Mouse (Mus musculus) heart, adult 11 months (tissue): ENCODE data around the gene Slc5a10.

Source experiments
- DNase-seq: peaks from one replicate; pipeline ENCODE4 v3.0.0; 2022

Gene Slc5a10

DNA sequence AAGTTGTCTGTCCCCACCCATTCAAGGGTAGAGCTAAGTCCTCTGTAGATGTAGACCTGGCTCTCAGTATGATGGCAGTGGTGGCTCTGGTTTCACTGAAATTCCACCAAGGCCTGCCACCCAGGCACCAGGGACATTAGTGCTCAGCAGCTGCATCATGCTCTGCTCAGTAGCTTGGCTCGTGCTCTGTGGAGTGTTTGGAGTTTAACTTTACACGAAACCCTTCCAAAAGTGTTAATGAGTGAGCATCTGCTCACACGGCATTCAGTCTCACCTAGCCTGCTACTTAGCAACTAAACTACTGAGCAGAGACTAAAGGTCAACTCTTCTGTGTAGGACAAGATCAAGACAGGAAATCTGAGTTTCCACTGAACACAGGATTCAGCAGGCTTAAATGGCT, at the start of gene Slc5a10:
Slc5a10 (minus strand) TSS at position 191 of the 400 bp plus-strand sequence.
- DNase-seq: no peak

DNA sequence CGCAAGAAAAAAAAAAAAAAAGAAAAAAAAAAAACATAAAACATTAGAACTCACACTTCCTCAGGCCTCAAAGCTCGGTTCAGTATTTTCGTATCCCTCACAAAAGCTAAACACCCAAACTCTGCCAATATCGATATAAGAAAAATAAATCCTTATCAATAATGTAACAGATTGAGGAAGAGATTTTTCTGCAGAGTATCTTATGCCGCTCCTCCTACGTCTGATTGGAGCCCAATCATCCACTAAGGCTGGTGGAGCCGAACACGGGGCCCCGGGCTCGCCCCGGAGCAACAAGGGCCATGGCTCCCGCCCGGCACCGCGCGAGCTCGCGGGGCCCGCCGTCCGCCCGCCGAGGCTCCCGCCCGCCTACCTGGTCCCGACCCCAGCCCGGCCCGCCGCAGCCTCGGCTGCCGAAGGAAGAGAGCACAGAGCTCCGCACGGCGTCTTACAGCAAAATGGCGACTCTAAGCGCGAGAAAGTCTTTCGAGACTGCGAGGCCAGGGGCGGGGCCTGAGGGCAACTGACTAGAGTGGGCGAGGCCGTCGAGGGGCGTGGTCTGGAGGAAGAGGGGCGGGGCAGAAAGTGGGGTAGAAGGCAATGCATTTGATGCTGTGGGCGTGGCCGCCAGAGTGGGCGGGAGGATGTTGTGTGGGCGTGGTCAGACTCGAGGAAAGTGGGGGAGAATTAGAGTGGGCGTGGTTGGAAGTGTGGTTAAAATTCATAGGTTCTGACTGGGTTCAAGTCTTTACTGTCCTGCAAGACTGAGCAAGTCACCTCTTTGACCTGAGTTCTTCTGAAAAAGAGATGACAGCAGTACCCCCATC, 41.2 kb upstream of the Slc5a10 start, which contains the start of gene Prpsap2:
Prpsap2 (minus strand) TSS at position 505 of the 824 bp plus-strand sequence.
- peak; percentile 100 for DNase-seq

DNA sequence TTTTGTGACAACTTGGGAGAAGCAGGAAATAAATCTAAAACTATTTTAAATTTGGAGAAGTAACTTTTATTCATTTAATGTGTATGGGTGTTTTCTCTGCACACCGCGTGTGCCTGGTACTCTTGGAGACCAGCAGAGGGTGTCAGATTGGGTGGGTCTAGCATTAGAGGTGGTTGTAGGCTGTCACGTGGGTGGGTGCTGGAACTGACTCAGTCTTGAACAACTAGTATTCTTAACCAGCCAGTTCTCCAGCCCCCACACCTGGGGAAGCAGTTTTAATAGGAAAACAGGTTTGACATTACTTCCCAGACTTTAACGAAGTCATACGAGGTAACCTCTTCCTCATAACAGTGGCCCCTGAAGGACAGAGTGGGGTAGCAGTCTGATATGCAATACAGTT, 39.9 kb upstream of the Slc5a10 start:
- DNase-seq: peak; percentile 93

DNA sequence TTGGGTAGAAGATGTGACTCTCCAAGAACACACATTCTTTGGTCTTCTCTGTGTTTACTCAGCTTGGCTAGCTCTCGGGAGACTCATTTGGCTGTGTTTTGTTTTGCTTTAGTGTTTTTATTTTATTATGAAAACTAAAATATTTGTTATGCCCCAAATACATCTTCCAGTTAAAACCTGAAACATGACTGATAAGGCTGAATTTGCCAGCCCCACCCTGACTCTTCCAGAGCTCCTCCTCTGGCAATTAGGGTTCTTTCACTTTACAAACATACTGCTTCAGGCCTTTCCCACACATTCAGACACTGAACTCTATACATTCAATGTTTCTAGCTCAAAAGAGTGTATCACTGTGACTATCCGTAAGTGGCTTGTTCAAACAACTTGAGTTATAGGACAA, 36.5 kb upstream of the Slc5a10 start:
- peak; percentile 9 for DNase-seq

DNA sequence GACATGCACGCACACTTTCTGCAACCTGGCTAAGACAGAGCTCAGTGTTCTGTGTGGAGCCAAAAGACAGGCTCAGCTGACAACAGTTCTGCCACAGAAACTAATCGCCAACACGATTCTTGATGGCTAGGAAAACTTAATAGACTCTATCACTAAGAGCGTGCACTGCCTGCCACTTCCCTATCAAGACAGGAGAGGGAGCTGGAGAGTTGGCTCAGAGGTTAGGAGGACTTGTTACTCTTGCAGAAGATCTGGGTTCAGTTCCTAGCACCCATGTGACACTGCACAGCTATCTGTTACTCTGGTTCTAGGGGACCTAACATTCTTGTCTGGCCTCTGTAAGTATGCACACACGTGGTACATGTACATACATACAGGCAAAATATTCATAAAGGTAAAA, 31.0 kb upstream of the Slc5a10 start:
- DNase-seq: no peak

DNA sequence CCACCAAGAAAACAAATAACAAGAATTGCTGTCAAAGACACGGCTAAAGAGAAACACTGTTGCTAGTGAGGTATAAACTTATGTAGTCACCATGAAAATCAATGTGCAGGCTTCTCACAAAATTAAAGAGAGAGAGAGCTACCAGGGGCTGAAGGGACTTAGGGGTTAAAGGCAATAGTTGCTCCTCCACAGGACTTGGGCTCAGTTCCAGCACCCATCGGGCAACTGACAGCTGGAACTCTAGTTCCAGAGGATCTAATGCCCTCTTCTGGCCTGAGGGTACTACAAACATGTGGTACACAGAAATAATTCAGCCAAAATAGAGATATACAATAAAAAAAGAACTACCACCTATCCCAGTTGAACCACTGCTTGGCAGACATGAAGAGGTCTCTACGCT, 26.5 kb upstream of the Slc5a10 start:
- no peak for DNase-seq

DNA sequence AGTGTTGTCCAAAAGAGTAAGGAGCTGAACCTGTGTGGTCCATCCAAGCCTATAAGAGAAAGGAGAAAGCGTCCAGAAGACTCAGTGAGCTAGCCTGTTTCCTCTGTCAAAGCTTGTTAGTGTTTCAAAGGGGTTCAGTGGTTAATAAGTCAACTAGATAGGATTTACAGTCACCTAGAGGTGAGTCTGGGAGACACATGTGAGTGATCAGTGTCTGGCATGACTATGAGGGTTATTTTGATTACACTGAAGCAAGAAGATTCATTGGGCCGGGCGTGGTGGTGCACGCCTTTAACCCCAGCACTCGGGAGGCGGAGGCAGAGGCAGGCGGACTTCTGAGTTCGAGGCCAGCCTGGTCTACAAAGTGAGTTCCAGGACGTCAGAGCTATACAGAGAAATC, 25.2 kb upstream of the Slc5a10 start:
- DNase-seq: no peak

DNA sequence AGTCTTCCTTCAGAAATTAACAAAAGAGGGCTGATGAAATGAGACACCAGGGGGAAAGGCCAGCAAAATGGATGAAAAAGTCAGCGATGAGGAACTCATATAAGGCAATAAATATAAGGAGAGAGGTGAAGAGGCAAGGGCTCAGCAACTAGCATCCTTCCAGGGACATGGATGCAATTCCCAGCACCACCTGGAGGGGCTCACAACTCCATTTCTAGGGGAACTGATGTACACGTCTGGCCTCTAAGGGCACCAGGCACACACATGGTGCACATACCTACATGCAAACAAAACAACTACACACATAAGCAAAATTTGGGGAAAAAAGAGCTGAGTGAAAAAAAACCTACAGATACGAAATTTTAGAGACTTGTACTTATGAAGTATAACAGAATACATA, 23.8 kb upstream of the Slc5a10 start:
- DNase-seq: no peak

DNA sequence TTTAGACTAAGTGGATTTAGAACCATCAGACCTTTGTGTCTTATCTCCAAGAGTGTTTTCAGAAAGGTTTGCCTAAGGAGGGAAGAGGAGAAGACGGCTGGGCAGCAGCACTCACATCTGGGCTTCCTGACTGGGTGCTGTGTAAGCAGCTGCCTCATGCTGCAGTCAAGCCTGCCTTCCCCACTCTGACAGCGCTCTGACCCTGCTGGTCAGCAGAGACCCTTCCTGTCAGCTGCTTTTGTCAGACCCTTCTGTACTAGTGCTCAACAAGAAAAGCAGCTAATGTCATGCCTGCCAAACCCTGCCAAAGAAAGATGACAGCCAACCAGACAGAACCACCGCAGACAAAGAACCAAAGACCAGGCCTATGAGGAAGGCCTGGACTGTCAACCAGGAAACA, 23.1 kb upstream of the Slc5a10 start:
- peak; percentile 92 for DNase-seq

DNA sequence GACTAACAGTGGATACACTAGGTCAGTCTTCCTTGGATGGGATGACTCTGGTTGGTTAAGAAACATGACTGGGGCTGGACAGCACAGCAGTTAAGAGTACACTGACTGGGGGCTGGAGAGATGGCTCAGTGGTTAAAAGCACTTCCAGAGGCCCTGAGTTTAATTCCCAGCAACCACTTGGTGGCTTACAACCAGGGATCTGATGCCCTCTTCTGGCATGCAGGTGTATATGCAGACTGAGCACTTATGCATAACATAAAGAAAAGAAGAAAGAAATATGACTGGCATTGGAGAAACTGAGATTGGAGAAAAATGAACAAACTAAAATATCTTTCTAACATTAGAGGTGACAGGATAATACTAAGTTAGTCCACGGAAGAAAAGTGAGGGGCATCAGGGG, 19.9 kb upstream of the Slc5a10 start:
- no peak for DNase-seq

DNA sequence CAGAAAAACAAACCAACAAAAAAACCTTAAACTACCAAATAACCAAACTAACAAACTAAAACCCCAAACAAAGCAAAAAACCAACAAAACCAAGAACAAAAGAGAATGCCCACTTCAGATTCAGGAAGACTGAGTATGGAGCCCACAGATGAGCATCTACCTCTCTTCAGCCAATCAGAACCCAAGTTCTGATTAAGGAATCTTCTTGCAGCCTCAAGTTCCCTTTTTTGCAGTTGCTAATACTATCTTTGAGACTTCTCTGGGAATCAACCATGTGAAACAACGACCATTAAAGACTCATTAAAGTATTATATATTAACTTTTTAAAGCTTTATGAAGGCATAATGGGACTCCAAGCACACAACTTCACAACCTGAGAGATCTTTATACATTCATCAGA, 16.7 kb upstream of the Slc5a10 start:
- no peak for DNase-seq

DNA sequence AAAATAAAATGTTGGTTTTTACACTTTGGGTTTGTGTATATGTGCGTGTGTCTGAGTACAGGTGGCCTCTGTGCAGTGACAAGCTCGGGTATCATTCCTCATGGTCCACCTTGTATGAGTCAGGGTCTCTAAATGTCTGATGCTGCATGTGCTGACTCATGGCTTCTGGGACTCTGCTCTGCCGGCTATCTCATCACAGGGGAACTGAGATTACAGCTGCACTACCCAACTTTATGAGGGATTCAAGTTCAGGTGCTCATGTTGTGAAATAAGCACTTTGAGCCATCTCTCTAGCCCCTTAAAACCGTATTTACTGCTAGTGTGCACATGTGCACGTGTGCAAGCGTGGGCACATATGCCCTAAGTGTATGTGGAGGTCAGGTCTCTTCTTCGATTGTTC, 12.0 kb upstream of the Slc5a10 start:
- no peak for DNase-seq

DNA sequence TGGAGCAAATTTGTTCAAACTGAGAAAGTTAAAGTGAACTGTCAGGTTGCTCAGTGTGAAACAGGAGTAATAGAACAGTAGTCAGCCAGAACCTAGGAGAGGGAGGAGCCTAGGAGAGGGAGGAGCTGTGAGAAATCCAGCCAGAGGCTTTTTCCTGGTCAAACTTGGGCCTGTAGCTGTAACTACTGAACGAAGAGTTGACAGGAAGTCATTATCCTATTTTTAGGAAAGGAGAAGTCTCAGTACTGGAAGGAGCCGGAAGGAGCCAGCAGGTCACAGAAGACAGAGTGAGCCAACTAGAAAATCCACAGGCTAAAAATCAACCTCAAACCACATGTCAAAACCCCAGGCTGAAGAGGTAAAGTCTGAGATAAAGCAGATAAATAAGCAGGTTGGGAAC, 7.4 kb upstream of the Slc5a10 start:
- peak; percentile 95 for DNase-seq

DNA sequence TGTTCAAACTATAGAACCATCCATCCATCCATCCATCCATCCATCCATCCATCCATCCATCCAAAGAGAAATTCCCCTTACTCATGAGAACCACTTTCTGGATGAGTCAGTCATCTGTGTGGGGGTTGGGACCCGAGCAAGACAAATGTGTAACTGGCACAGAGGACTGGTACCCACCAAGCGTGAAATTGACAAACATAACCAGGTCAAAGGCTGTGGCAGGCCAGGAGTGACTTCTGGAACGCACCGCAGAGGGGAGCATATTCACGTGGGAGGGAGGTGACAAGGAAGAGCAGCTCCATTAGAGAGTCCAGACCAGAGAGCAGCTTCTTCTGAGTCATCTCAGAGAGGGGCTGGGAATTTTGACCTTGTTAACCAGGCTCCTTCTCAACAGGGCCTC, 1.5 kb upstream of the Slc5a10 start:
- peak; percentile 63 for DNase-seq

DNA sequence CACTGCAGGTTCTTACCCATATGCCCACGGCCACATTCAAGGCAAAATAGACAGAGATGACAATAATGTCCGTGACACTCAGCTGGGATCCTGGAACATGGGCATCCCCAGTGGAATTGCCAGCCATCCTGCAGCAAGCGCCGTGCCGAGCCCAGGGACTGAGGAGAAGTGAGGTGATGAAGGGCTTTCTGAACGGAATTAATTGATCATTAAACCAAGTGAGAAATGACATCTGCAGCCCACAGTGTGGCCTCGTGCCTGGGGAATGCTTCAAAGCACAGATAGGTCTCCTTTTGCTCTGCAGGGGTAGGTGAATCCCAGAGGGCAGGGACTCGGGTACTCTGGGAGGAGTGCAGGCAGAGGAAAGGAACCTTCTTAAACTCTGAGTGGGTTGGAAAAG, 800 bp downstream of the Slc5a10 start:
- peak; percentile 88 for DNase-seq

DNA sequence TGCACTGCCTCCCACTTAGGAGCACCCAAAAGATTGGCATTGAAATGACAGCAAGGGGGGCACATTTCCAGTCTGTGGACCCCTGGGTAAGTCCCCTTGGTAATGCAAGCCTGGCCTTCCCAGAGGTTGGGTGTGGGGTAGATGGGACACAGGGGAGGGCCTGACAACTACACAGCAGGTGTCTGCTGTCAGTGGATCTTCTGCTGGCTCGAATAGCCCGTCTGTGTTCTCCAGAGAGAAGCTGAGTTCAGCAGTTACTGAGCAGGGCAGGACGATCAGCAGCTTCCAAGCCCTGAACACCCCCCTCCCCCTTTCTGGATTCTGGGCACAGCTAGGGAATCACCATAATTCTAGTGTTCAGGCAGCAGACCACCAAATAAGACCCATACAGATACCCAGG, 1.2 kb downstream of the Slc5a10 start:
- peak; percentile 80 for DNase-seq

DNA sequence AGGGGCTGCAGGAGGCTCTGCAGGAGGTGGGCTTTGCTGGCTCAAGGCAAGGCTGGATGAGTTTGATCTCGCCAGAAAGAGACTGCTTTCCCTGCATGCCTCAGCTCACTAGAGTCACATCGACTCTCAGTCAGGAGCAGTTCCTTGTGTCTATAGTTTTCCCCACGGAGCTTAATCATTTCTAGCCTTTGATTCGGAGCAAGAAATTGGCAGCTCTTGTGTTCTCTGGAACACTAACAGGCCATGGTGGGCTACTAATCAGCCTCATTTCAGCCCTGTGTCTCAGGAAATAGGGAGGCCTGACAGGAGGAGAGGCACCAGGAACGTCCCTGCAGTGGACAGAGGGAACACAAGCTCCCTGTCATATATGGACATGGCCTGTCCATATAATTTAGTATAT, 2.6 kb downstream of the Slc5a10 start:
- DNase-seq: no peak

DNA sequence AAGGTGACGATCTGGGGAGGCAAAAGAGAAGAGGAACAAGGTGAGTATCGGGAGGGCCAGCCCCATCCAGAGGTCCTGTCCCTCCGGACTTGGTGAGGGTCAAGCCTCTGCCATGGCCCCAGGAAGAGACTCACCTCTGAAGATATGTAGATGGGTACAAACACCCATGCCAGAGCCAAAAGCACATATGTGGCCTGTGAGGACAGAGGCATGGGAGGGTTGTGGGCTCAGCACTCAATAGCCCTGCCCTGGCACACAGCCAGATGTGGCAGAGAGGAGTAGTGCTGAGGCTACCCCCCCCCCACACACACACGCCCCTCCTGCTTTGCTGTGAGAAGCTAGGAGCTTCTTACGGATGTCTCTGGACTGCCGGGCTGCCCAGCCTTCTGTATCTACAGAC, 5.5 kb downstream of the Slc5a10 start:
- no peak for DNase-seq

DNA sequence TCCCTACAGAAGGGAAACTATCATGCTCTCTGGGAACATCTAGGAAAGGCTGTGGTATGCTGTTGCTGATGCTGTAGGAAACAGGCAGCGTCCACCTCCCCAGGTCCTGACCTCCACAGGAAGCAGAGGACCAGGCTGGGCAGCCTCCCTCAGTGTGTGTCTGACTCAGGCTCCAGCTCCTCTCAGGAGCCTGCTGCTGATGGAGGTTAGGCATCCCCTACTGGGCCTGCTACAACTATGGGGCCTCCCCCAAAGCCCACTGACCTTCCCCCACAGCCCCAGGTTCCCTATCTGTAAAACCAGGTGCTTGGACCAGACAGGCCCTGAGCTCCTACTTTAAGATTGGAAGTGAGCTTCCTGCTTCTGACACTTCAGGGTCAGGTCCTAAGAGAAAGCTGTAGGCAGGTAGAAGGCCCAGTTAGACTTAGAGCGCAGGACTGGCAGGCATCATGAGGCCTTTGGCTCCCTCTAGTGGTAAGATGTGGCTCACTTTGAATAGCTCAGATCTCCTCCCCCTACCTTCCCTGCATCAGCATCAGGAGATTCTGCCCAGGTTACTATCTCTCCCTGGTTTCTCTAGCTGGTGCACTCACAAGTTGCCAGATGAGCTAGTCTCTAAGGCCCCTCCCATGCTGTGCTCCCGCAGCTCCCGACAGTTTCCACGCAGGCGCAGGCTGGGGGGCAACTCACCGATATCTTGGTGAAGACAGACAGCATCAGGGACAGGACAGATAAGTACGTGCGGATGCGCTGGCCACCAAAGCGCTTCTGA, 6.1 kb downstream of the Slc5a10 start:
- DNase-seq: peak; percentile 97

DNA sequence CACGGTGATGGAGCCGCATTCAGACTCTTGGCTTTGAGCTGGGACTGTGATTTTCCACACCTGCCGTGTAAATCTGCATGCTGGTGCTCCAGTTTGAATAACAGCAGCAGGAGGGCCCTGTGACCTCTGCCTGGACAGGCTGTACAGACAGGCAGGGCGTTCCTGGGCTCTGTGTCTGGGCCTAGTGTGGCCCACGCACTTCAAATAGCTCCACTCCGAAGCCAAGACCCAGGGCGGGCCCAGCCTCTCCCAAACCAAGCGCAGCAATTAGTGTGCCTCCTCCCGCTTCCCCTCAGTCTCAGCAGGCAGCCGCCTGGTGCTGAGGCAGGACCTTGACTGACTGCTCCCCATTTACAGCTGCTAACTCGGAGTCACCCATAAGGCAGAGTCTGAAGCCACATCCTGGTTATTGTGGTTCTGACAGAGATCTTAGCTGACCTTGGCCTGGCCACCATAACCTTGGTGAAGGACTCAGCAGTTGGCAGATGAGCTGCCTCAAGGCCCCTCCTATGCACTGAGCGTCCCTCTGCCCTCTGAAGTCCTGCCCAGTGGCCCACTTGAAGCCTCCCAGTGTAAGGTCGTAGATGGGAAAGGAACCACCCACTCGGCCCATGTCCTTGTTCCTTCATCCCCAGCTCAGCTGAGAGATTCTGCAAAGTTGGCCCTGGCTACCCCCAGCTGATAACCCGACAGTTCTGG, 7.3 kb downstream of the Slc5a10 start:
- no peak for DNase-seq

DNA sequence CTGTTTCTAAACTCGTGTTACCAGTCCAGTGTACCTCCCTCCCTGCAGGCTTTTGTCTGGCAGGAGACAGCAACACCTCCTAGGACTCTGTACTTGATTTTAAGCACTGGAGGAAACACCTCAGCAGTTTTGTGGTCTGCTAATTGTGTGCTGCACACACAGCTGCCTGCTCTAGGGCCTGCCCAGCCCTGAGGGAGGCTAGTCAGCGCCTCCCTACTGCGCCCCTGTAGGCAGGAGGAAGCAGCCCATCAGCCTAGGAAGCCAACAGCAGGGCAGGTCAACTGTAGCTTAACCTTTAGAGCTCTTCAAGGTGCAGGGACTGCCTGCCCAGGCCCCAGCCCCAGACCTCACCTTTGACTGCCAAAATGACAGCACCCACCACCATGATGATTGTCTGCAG, 11.7 kb downstream of the Slc5a10 start:
- DNase-seq: no peak

DNA sequence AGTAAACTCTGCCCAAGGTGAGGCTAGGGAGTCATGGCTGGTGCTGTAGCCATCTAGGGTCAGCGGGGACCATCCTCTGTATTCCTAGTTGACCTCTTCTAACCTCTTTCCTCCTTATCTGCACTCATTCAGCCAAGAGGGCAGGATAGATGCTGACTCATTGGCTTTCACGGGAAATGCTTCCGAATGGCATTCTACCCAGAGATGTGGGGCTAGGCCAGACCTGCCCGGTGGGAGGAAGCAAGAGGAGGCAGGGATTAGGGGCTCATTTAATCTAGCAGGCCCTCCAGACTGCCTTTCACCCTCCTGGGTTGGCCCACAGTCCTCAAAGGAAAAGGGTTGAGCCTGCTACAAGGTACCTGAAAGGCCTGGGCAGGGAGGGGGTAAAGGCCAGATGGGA, 14.4 kb downstream of the Slc5a10 start:
- no peak for DNase-seq

DNA sequence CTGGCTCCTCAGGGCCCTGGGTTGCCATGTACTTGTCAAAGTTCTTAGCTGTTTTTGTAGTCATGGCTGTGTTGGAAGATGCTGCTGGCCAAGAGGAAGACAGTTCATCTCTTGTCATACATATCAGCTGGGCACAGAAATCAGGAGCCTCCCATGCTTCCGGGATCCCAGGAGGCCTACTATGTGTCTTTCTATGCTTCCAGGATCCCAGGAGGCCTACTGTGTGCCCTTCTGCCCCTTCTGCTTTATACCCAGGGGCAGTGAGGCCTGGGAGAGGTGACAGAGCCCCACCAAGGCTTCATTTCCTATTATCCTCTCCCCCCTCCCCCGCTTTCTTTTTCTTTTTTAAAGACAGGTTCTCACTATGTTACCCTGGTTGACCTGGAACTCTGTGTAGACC, 15.0 kb downstream of the Slc5a10 start:
- no peak for DNase-seq

DNA sequence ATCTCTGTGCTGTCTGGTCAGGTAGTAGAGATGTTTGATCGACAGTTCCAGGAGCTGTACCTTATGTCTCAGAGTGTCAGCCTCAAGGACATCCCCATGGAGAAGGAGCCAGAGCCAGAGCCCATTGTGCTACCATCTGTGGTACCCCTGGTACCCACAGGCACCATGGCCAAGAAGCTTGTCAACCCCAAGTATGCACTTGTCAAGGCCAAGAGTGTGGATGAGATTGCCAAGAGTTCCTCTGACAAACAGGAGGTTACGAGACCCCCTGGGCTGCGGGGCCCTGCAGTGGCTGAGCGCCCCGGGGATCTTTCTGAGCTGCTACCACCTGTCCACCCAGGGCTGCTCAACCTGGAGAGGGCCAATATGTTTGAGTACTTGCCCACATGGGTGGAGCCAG, 18.1 kb downstream of the Slc5a10 start:
- DNase-seq: no peak
